Mouse (Mus musculus): Measurements from ENCODE around the gene Gm49383. TPM values are rescaled to one million over a fixed set of nuclear protein-coding genes. Genes with fewer than 3 reads are reported as not detected.
"Not testable (repeated sequence)": the region's sequence is repeated elsewhere in the genome, so short reads cannot be mapped to it uniquely, and the experiment has no call there.

Gm49383 gene
- polyA plus RNA-seq, 1 experiment = not detected

GRCm38 (mm10) chr12:69160677-69161076 lies 36.2 kb downstream of the Gm49383 start:
- H3K27ac ChIP-seq (replicated peaks; ENCODE audit: low read depth, low read length); H3K4me3 ChIP-seq (ENCODE audit: insufficient read depth, low read depth, low read length); H3K4me1 ChIP-seq (ENCODE audit: control insufficient read depth, insufficient read depth, insufficient read length, low read length): not testable (repeated sequence)

GRCm38 (mm10) chr12:69159578-69159940 lies 37.3 kb downstream of the Gm49383 start:
- H3K4me3 ChIP-seq (ENCODE audit: insufficient read depth, low read depth, low read length) = no peak overlapping the region
- no peak overlapping the region for H3K27ac ChIP-seq (replicated peaks; ENCODE audit: low read depth, low read length)
- H3K4me1 ChIP-seq (ENCODE audit: control insufficient read depth, insufficient read depth, insufficient read length, low read length) = peaks cover 6% of the 10 kb centered on the region; the same call in 1 of the 2 replicates

DNA sequence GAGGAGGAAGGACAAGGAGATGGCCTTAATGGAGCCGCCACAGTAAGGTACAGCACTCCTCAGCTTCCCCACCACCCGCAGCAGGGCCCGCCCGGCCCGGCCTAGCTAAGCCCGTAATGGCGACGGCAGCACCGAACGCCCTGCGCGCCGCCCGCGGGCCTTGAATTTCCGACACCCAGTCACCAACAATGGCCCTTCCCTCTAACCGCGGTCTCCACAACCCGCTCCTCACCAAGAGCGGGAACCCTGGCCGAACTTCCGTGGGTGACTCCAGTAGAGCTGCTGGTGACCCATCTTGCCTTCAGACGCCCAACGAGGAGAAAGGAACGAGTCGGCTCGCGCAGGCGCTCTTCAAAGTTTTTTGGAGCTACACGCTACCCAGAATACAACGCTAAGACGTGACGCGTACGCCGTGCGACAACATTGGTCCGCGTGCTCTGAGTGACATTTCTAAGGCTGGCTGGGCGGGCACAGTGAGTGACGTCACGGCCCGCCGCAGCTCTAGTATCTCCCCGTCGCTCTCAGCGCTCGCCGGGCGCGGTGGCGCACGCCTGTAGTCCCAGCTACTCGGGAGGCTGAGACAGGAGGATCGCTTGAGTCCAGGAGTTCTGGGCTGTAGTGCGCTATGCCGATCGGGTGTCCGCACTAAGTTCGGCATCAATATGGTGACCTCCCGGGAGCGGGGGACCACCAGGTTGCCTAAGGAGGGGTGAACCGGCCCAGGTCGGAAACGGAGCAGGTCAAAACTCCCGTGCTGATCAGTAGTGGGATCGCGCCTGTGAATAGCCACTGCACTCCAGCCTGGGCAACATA lies 37.9 kb downstream of the Gm49383 start, which contains the start of gene Rps29:
Rps29 (minus strand) TSS at position 422 of the 813 bp plus-strand sequence.
- H3K27ac ChIP-seq (replicated peaks; ENCODE audit: low read depth, low read length) = peak within 1 kb of the TSS; percentile 85
- peak within 1 kb of the TSS; percentile 82 for H3K4me3 ChIP-seq (ENCODE audit: insufficient read depth, low read depth, low read length)
- H3K4me1 ChIP-seq (ENCODE audit: control insufficient read depth, insufficient read depth, insufficient read length, low read length) = not testable (repeated sequence)

DNA sequence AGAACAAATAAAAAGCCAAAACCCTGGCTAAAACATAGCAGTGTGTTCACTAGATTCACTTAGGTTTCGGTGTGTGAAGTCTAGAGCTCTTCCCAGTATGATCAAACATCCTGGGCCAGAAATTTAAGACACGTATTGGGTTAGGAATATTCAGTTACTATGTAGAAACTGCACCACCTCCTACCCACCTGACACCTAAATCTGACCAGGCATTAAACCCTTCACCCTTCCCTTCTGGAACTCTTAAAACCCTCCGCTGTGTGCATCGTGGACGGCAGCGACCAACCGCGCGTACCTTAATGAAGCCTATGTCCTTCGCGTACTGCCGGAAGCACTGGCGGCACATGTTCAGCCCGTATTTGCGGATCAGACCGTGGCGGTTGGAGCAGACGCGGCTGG lies 38.5 kb downstream of the Gm49383 start:
- peak overlapping the region; percentile 82 for H3K4me3 ChIP-seq (ENCODE audit: insufficient read depth, low read depth, low read length)
- peaks cover 6% of the 10 kb centered on the region; the same call in 1 of the 2 replicates for H3K4me1 ChIP-seq (ENCODE audit: control insufficient read depth, insufficient read depth, insufficient read length, low read length)
- peak overlapping the region; percentile 85 for H3K27ac ChIP-seq (replicated peaks; ENCODE audit: low read depth, low read length)

DNA sequence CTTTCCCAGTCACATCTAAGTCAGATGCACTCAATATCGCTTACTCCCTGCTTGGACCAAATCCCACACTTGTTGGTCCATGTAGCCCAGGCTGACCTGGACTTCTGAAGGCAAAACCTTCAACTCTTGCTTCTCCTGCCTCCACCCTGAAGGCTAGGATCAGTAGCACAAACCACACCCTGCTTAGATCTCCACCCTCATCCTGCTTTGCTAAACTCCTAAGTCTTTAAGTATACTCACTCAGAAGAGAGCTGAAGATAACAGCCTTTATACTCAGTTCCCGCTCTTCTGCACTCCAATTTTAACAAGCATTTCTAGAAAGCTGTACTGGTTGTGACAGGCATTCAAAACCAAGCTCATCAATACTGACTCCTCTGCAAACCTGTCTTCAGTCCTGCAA lies 39.8 kb downstream of the Gm49383 start:
- peaks cover 6% of the 10 kb centered on the region; the same call in 1 of the 2 replicates for H3K4me1 ChIP-seq (ENCODE audit: control insufficient read depth, insufficient read depth, insufficient read length, low read length)
- H3K27ac ChIP-seq (replicated peaks; ENCODE audit: low read depth, low read length) = no peak overlapping the region
- H3K4me3 ChIP-seq (ENCODE audit: insufficient read depth, low read depth, low read length) = no peak overlapping the region

DNA sequence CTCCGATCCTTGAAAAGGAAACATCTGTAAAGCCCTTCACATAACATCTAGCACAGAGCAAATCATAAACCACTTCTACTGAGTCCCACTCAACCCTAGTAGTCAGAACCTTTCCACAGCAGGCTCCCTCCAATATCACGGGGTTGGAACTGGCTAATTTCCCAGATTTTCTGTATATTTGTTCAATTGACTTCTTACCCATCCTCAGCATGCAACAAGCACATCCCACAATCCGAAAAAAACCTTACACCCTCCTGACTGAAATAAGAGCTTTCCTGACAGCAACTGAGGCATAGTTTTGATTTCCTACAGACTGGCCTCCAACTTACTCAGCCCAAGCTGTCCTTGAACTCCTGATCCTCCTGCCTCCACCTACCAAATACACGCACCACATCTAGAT lies 40.5 kb downstream of the Gm49383 start:
- Histone ChIP-seq H3K4me3 (ENCODE audit: insufficient read depth, low read depth, low read length) (no peak overlapping the region), H3K4me1 (ENCODE audit: control insufficient read depth, insufficient read depth, insufficient read length, low read length) (peaks cover 6% of the 10 kb centered on the region; the same call in 1 of the 2 replicates), H3K27ac (replicated peaks; ENCODE audit: low read depth, low read length) (no peak overlapping the region)

DNA sequence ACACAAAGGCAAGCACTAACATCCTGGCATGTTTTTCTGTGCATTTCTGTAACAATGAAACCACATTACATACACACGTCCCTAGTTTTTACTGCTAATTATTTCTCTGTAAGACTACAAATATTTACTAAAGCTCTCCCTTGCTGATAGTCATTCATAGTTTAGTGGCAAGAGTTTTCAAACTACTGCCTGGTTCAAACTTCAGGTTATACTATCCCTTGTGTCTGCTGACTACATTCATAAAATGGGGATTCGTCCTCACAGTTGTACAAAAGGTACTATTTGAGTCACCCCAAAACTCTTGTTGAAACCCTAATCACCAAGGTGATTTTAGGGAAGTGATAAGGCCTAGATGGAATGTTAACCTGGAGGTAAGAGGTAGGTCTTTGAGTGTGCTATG lies 41.0 kb downstream of the Gm49383 start:
- no peak overlapping the region for H3K27ac ChIP-seq (replicated peaks; ENCODE audit: low read depth, low read length)
- H3K4me1 ChIP-seq (ENCODE audit: control insufficient read depth, insufficient read depth, insufficient read length, low read length) = peaks cover 6% of the 10 kb centered on the region; the same call in 1 of the 2 replicates
- no peak overlapping the region for H3K4me3 ChIP-seq (ENCODE audit: insufficient read depth, low read depth, low read length)

DNA sequence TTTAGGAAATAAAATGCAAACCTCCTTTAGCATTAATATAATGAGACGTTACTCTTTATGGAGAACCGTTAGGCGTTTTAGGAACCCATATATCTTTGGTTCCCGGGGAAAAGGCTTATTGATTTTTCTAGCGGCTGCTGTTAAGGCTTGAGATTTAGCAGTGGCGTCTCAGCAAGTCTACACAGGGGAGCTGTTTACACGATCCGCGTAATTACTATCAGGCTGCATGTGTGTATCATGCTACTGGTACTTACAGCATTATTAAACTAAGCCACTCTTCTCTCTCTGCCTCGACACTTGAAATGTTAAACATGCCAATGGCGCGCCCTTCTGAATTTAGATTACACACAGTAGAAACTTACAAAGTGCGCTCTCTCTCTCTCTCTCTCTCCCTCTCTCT lies 46.9 kb downstream of the Gm49383 start:
- H3K4me1 ChIP-seq (ENCODE audit: control insufficient read depth, insufficient read depth, insufficient read length, low read length) = no peaks in the 10 kb centered on the region
- H3K27ac ChIP-seq (replicated peaks; ENCODE audit: low read depth, low read length) = no peak overlapping the region
- no peak overlapping the region for H3K4me3 ChIP-seq (ENCODE audit: insufficient read depth, low read depth, low read length)

DNA sequence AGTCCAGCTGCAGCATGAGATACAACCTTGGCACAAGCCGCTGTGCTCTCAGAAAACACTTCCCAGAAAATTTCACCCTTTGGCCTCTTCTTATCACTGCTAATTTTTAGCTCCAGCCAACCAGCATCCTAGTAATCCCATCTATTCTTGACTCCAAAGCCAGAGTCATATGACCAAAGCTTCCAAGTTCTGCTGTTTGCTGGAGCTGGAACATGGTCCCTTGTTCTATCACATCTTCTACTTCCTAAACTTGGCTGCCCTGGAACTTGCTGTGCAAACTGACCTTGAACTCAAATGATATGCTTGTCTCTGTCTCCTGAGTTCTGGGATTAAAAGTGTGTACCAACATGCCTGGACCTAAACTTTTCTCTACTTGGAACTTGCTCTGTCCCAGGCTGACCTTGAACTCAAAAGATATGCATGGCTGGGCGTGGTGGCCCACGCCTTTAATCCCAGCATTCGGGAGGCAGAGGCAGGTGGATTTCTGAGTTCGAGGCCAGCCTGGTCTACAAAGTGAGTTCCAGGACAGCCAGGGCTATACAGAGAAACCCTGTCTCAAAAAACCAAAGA lies 49.7 kb downstream of the Gm49383 start:
- no peaks in the 10 kb centered on the region for H3K4me1 ChIP-seq (ENCODE audit: control insufficient read depth, insufficient read depth, insufficient read length, low read length)
- H3K4me3 ChIP-seq (ENCODE audit: insufficient read depth, low read depth, low read length) = no peak overlapping the region
- H3K27ac ChIP-seq (replicated peaks; ENCODE audit: low read depth, low read length) = no peak overlapping the region

DNA sequence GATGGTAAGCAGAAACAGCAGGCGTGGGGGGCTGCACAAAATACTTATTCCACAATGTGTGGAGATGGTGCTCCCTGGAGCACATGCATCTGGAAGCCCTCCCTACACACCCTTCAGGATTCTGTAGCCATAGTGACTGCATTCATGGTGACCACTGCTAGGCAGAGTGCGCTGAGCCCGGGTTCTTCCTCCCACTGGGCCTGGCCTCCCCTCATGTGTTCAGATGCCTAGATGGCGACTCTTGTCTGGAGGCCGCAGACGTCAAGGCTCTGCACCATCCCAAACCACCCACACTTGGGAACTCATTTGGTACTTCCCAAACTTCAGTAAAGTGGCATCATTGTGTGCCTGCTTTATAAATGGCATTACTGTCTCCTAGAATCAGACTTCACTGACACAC lies 53.4 kb downstream of the Gm49383 start:
- Histone ChIP-seq H3K4me1 (ENCODE audit: control insufficient read depth, insufficient read depth, insufficient read length, low read length) (no peaks in the 10 kb centered on the region), H3K4me3 (ENCODE audit: insufficient read depth, low read depth, low read length) (no peak overlapping the region), H3K27ac (replicated peaks; ENCODE audit: low read depth, low read length) (no peak overlapping the region)

- Histone ChIP-seq H3K4me1 (ENCODE audit: control insufficient read depth, insufficient read depth, insufficient read length, low read length) (no peaks in the 10 kb centered on the region), H3K4me3 (ENCODE audit: insufficient read depth, low read depth, low read length) (no peak overlapping the region), H3K27ac (replicated peaks; ENCODE audit: low read depth, low read length) (no peak overlapping the region)
Measured at GRCm38 (mm10) chr12:69139841-69140240, 57.1 kb downstream of the Gm49383 start.

- no peak overlapping the region for H3K4me3 ChIP-seq (ENCODE audit: insufficient read depth, low read depth, low read length)
- no peak overlapping the region for H3K27ac ChIP-seq (replicated peaks; ENCODE audit: low read depth, low read length)
- no peaks in the 10 kb centered on the region for H3K4me1 ChIP-seq (ENCODE audit: control insufficient read depth, insufficient read depth, insufficient read length, low read length)
Measured at GRCm38 (mm10) chr12:69139201-69139600, 57.7 kb downstream of the Gm49383 start.

Other genes with a start within 250 kb of the Gm49383 start
- gene Rps29, start 37.9 kb downstream of the Gm49383 start, polyA plus RNA-seq (2012; ENCODE audit: insufficient read depth, insufficient read length, missing spikeins) = 755 and 1,361 TPM in 2 replicates
- not detected in 2 replicates for gene Lrr1, start 28.3 kb downstream of the Gm49383 start, polyA plus RNA-seq (2012; ENCODE audit: insufficient read depth, insufficient read length, missing spikeins)
- 338 and 450 TPM in 2 replicates for gene Rpl36al, start 13.0 kb downstream of the Gm49383 start, polyA plus RNA-seq (2012; ENCODE audit: insufficient read depth, insufficient read length, missing spikeins)
- 15.3 and 16.1 TPM in 2 replicates for gene Mgat2, start 12.9 kb downstream of the Gm49383 start, polyA plus RNA-seq (2012; ENCODE audit: insufficient read depth, insufficient read length, missing spikeins)
- gene Dnaaf2, start 1.3 kb upstream of the Gm49383 start, polyA plus RNA-seq (2012; ENCODE audit: insufficient read depth, insufficient read length, missing spikeins) = not detected in 2 replicates
- 2.3 and 3.8 TPM in 2 replicates for gene Gm49384, start 7.2 kb upstream of the Gm49383 start, polyA plus RNA-seq (2012; ENCODE audit: insufficient read depth, insufficient read length, missing spikeins)
- gene Pole2, start 31.1 kb upstream of the Gm49383 start, polyA plus RNA-seq (2012; ENCODE audit: insufficient read depth, insufficient read length, missing spikeins) = not detected in 2 replicates
- 9.0 and 9.3 TPM in 2 replicates for gene Klhdc1, start 44.1 kb upstream of the Gm49383 start, polyA plus RNA-seq (2012; ENCODE audit: insufficient read depth, insufficient read length, missing spikeins)
- 49.7 and 53.3 TPM in 2 replicates for gene Klhdc2, start 99.6 kb upstream of the Gm49383 start, polyA plus RNA-seq (2012; ENCODE audit: insufficient read depth, insufficient read length, missing spikeins)
- 16.5 and 33.9 TPM in 2 replicates for gene Nemf, start 160.1 kb upstream of the Gm49383 start, polyA plus RNA-seq (2012; ENCODE audit: insufficient read depth, insufficient read length, missing spikeins)
- 43.2 and 49.8 TPM in 2 replicates for gene Arf6, start 175.0 kb upstream of the Gm49383 start, polyA plus RNA-seq (2012; ENCODE audit: insufficient read depth, insufficient read length, missing spikeins)
- not detected in 2 replicates for gene Gm9887, start 175.4 kb upstream of the Gm49383 start, polyA plus RNA-seq (2012; ENCODE audit: insufficient read depth, insufficient read length, missing spikeins)

Measured in brown adipose tissue, adult 24 weeks (tissue).